Mouse (Mus musculus) erythroblast, adult 5-6 weeks (primary cell): Measurements from ENCODE around the gene Cnfn. TPM values are rescaled to one million over a fixed set of nuclear protein-coding genes. Genes with fewer than 3 reads are reported as not detected.
"Not testable (repeated sequence)": the region's sequence is repeated elsewhere in the genome, so short reads cannot be mapped to it uniquely, and the experiment has no call there.

Experiments
- ATAC-seq: replicated peaks from 2 replicates; pipeline ENCODE4 v1.8.0; 2016; ENCODE audit warnings: moderate number of reproducible peaks, mild to moderate bottlenecking, moderate TSS enrichment, inconsistent platforms; ENCODE audit not compliant: poor library complexity, low FRiP score, severe bottlenecking
- total RNA-seq, 2 experiments: library from RNA; stranded (forward) in 1 of 2; stranded (reverse) in 1 of 2; fragments of 150-400 nt in 1 of 2; fragments of 200-764, 138-1000 nt in 1 of 2; gene quantifications; 2 replicates each; pipeline versions ENCODE4 v1.2.3 to v1.2.4; 2015 to 2017; ENCODE audit warnings: low replicate concordance in 2 of 2

Gene Cnfn
- total RNA-seq, 2 experiments from 2014 or later, result not detected

GRCm38 (mm10) chr7:25376556-25376955 is 7.0 kb upstream of the Cnfn start:
- ATAC-seq, result no peak

GRCm38 (mm10) chr7:25372441-25372840 is 2.9 kb upstream of the Cnfn start:
- ATAC-seq, result no peak

DNA sequence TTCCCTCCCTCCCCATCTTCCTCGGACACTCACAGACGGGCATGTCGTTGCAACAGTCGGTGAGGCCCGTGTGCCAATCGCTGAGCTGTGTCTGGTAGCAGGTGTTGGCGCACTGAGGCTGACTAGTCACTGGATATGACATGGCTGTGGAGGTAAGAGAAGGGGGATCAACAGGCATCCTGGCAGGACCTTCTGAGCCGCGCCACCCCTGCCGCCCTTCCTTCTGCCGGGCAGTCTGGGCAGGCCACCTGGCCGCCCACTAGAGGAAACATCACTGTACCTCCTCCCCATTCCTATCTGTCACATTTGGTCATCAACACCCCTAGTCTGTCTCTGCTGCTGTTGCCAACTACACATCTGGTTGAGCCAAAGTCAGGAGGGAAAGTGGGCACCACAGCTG is 1.2 kb downstream of the Cnfn start:
- no peak for ATAC-seq

DNA sequence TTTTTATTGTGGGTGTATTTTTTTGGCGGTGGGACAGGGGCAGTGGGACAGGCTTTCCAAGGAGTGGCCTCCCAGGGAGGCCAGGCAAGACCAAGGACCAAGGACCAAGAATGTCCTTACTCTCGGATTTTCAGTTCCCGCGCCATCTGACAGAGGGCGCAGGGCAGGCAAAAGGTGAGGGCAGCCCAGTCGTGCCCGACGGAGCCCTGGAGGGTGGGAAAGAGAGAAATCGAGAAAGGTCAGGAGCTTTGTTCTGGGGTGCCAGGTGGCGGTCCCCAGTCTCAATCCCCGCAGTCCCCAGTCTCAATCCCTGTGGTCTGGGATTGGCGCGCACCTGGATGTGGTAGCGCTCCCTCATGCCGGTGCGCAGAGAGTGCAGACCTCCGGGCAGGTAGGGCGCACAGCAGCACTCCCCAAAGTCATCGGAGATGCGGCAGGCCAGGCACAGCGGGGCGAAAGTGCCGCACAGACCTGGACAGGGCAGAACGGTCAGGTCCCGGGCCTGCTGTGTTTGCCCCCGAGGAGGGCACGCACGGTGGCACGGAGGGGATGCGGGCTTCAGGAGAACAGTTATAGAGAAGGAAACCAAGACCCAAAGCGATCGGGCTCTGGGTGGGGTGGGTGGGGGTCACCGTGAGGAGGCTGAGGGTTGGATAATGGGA is 1.8 kb downstream of the Cnfn start:
- ATAC-seq, result no peak

- ATAC-seq, result no peak
Measured at GRCm38 (mm10) chr7:25365937-25366625, 3.4 kb downstream of the Cnfn start.

DNA sequence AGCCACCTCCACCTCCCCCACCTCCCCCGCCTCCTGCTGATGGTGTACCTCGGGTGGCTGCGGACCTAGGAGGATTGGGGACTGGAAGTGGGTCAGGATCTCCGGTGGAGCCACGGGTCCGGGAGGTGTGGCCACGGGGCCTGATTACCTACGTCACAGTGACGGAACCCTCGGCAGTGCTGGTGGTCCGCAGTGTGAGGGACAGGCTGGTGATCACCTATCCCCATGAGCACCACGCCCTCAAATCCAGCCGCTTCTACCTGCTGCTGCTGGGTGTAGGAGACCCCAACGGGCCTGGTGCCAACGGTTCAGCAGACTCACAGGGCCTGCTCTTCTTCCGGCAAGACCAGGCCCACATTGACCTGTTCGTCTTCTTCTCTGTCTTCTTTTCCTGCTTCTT is 5.9 kb downstream of the Cnfn start:
- ATAC-seq, result no peak

DNA sequence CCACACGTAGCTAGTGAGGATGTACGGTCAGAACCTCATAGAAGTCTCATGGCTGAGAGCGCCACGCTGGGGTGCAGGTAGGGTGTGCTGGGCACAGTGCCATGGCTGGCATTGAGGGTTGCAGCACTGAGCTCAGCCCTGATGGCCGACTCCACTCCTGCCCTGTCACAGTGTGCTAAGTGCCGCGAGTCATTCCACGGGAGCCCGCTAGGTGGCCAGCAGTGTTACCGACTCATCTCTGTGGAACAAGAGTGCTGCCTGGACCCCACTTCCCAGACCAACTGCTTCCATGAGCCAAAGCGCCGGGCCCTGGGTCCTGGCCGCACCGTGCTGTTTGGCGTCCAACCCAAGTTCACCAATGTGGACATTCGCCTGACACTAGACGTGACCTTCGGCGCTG is 6.4 kb downstream of the Cnfn start:
- 0 out of 2 replicates have a peak, but pooled peaks have one; percentile 42 for ATAC-seq

DNA sequence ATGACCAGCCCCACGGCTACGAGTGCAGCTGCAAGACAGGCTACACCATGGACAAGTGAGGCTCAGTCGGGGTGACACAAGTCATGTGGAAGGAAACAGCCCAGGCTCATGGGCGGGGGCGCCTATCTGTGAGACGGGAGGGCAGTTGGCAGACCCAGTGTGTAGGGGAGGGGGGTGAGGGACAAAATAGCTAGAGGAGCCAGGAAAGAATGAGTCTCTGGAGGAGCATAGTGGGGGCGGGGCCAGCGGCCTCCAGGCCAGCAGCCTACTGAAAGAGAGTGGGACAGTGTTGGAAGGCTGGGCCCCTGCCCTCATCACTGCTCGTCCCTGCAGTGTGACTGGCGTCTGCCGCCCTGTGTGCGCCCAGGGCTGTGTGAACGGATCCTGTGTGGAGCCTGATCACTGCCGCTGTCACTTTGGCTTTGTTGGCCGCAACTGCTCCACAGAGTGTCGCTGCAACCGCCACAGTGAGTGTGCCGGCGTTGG is 10.8 kb downstream of the Cnfn start:
- no peak for ATAC-seq

- ATAC-seq, result no peak
Measured at GRCm38 (mm10) chr7:25348861-25349260, 20.7 kb downstream of the Cnfn start.

- ATAC-seq, result 0 out of 2 replicates have a peak, but pooled peaks have one; percentile 24
Measured at GRCm38 (mm10) chr7:25341000-25341784, 28.3 kb downstream of the Cnfn start.

DNA sequence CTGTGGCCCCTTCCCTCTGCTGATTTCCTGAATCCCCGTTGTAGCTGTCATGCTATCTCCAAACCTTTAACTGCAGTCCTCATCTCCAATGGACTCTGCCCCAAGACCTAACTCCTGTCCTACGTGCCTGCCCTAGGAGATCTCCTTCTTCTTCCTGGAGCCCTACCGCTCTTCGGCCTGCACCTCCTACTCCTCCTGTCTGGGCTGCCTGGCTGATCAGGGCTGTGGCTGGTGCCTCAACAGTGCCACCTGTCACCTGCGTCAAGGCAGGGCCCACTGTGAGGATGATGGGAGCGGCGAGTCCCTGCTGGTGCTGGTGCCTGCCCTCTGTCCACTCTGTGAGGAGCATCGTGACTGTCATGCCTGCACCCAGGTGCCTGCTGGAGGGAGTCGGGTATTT is 30.2 kb downstream of the Cnfn start:
- ATAC-seq, result no peak

DNA sequence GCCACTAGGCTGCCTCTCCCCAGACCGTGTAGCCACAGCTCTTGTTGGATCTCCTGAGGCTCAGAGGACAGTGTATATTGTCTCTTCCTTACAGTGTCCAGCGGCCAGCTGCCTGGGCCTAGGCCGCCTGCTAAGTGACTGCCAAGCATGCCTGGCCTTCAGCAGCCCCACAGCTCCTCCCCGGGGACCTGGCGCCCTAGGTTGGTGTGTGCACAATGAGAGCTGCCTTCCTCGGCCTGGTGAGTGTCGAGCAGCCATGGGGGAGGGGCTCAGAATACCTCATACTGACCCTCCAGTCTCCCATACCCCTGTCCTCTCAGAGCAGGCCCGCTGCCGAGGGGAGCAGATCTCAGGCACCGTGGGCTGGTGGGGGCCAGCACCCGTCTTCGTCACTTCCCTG is 35.1 kb downstream of the Cnfn start:
- no peak for ATAC-seq

- ATAC-seq, result peak; percentile 82
Measured at GRCm38 (mm10) chr7:25333596-25334307, 35.8 kb downstream of the Cnfn start.

GRCm38 (mm10) chr7:25326233-25326632 is 43.3 kb downstream of the Cnfn start:
- ATAC-seq, result no peak

DNA sequence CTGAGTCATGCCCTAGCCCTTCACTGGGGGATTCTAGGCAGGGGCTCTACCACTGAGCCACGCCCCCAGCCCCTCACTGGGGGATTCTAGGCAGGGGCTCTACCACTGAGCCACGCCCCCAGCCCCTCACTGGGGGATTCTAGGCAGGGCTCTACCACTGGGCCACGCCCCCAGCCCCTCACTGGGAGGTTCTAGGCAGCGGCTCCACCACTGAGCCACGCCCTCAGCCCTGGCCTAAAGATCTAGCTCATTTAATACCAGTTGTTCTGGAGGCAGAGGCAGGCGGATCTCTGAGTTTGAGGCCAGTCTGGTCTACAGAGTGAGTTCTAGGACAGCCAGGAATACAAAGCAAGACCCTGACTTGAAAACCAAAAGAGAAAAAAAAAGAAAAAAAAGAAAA is 44.1 kb downstream of the Cnfn start:
- not testable (repeated sequence) for ATAC-seq

- ATAC-seq, result no peak
Measured at GRCm38 (mm10) chr7:25323219-25323618, 46.3 kb downstream of the Cnfn start.

- no peak for ATAC-seq
Measured at GRCm38 (mm10) chr7:25322058-25322484, 47.5 kb downstream of the Cnfn start.
